Mouse (Mus musculus) liver, adult 10 weeks (tissue): ENCODE results near the gene Fer1l4. TPM values are rescaled to one million over a fixed set of nuclear protein-coding genes. Genes with fewer than 3 reads are reported as not detected.

Experiments used
- polyA plus RNA-seq: library from polyadenylated mRNA; stranded (reverse); fragments of 350-450 nt; fragmentation: Illumina TruSeq; extraction: RNeasy Lipid Tissue Mini Kit (QIAGEN cat#74804); gene quantifications from one replicate; pipeline ENCODE4 v1.2.3, GENCODE M21; 2014; ENCODE audit warnings: low read depth, low replicate concordance

Fer1l4 gene
- not detected for polyA plus RNA-seq

GRCm38 (mm10) chr2:156052816-156053215, at the start of gene Fer1l4:
TSS of gene Fer1l4 (minus strand) at chr2:156052947.

DNA sequence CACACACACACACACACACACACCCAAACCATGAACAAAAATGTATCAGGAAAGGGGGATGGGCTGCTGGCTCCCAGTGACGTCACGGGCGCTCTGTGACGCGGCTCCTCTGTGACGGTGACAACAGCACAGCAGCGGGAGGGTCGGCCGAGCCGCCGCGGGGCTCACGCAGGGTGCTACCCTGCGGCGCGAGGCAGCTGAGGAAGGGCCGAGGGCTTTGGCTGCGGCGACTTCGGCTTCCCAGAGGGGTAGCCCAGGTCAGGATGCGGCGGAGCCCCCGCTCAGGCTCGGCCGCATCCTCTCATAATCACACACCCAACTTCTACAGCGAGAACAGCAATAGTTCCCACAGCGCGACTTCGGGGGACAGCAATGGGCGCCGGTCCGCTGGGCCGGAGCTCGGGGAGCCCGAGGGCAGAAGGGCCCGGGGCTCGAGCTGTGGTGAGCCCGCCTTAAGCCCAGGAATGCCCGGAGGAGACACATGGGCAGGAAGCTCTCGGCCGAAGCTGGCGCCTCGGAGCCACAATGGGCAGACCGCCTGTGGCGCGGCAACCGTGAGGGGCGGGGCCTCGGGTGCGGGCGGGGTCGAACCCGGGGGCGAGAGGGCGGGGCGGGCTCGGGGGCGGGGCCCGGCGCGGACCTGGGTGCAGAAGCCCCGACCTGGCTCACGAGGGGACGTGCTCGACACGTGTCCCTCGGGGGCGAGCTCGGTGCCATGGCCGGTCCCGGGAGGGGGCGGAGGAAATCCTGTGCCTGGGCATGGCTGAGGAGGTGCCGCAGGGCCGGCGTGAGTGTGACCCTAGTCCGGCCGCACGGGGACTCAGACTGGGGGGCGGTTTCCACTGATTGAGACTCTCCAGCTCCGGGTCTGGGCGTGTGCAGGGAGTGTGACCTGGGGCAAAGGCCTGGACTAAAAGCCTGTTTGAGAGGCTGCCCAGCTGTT, 12.6 kb upstream of the Fer1l4 start, which contains the start of gene Spag4:
Gene Spag4 (plus strand): TSS at position 77 of the 943 bp plus-strand sequence.

DNA sequence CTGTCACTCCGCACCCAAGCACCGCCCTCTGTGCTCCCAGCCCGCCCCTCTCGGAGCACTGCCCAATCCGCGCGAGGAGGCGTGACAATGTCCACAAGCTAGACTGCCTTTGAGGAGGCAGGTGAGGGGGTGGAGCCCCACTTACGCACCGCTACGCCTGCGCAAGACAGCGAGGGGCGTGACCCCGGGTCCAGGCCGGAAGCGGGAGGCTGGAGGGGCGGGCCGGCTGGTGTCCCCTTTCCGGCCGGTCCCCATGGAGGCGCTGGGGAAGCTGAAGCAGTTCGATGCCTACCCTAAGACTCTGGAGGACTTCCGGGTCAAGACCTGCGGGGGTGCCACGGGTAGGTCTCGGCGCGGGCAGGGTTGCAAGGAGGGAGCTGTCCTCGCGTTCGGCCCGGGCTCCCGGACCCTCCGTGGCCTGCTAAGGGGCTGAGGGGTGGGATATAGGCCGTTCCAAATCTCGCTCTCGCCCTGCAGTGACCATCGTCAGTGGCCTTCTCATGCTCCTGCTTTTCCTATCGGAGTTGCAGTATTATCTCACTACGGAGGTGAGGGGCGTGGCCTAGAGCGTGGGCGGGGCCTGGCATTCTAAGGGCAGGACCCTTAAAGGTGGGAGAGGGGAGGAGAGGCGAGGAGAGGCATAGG, 44.7 kb downstream of the Fer1l4 start, which contains the start of the genes 6430550D23Rik and Ergic3:
Gene 6430550D23Rik (minus strand): TSS at position 90 of the 645 bp plus-strand sequence.
Gene Ergic3 (plus strand): TSS at position 158 of the 645 bp plus-strand sequence.

Other genes with a start within 250 kb of the Fer1l4 start
- gene BC029722, start 233.5 kb downstream of the Fer1l4 start, polyA plus RNA-seq, result 6.1 TPM
- gene Eif6, start 226.0 kb downstream of the Fer1l4 start, polyA plus RNA-seq, result 15.9 TPM
- gene Fam83c, start 218.1 kb downstream of the Fer1l4 start, polyA plus RNA-seq, result not detected
- 33.9 TPM for gene Uqcc1, start 122.6 kb downstream of the Fer1l4 start, polyA plus RNA-seq
- gene Gm15557, start 112.2 kb downstream of the Fer1l4 start, polyA plus RNA-seq, result not detected
- not detected for gene Gdf5, start 107.6 kb downstream of the Fer1l4 start, polyA plus RNA-seq
- 0.66 TPM for gene Cep250, start 96.5 kb downstream of the Fer1l4 start, polyA plus RNA-seq
- gene 6430550D23Rik, start 45.0 kb downstream of the Fer1l4 start, polyA plus RNA-seq, result 2.9 TPM
- gene Ergic3, start 44.9 kb downstream of the Fer1l4 start, polyA plus RNA-seq, result 15.9 TPM
- gene Spag4, start 12.2 kb upstream of the Fer1l4 start, polyA plus RNA-seq, result 0.29 TPM
- 21.6 TPM for gene Cpne1, start 59.0 kb upstream of the Fer1l4 start, polyA plus RNA-seq
- 4.4 TPM for gene Rbm12, start 59.0 kb upstream of the Fer1l4 start, polyA plus RNA-seq
- gene Gm28036, start 74.1 kb upstream of the Fer1l4 start, polyA plus RNA-seq, result 3.5 TPM
- gene Romo1, start 91.1 kb upstream of the Fer1l4 start, polyA plus RNA-seq, result 9.2 TPM
- gene Nfs1, start 91.2 kb upstream of the Fer1l4 start, polyA plus RNA-seq, result 92.7 TPM
- gene Rbm39, start 127.3 kb upstream of the Fer1l4 start, polyA plus RNA-seq, result 230 TPM
- 4.8 TPM for gene Phf20, start 143.5 kb upstream of the Fer1l4 start, polyA plus RNA-seq